Mouse (Mus musculus) adrenal gland, postnatal 4 days (tissue): ENCODE measurements at regions not wholly inside any gene's neighbourhood (a gene's known extent, or its start where the extent isn't known, plus 50 kb on each side); places are given as distances from the start of the nearest gene placed in this dataset.
"Not testable (repeated sequence)": the region's sequence is repeated elsewhere in the genome, so short reads cannot be mapped to it uniquely, and the experiment has no call there.

Source experiments
- DNase-seq, 2 experiments: peaks; one replicate each; pipeline ENCODE4 v3.0.0; 2021 to 2022; ENCODE audit warnings: low spot score in 2 of 2, mixed read lengths in 2 of 2

- DNase-seq = peak in 1 of 2 experiments; percentile 12
Measured at GRCm38 (mm10) chr10:96188168-96188567, 51.8 kb downstream of the Gm5426 start.

GRCm38 (mm10) chr10:96190168-96190987 lies 54.0 kb downstream of the Gm5426 start:
- no peak for DNase-seq

GRCm38 (mm10) chr10:96200932-96201641 lies 64.7 kb downstream of the Gm5426 start:
- DNase-seq = no peak

GRCm38 (mm10) chr10:96201891-96202290 lies 65.5 kb downstream of the Gm5426 start:
- DNase-seq = no peak

- no peak for DNase-seq
Measured at GRCm38 (mm10) chr10:96202871-96203270, 66.5 kb downstream of the Gm5426 start.

GRCm38 (mm10) chr10:96204198-96204597 lies 67.8 kb downstream of the Gm5426 start:
- no peak for DNase-seq

- DNase-seq = no peak
Measured at GRCm38 (mm10) chr10:96209171-96209570, 72.8 kb downstream of the Gm5426 start.

GRCm38 (mm10) chr10:96211189-96211588 lies 74.8 kb downstream of the Gm5426 start:
- no peak for DNase-seq

GRCm38 (mm10) chr10:96213876-96214275 lies 77.5 kb downstream of the Gm5426 start:
- peak; percentile 59 to 78 for DNase-seq

- DNase-seq = no peak
Measured at GRCm38 (mm10) chr10:96214285-96214684, 77.9 kb downstream of the Gm5426 start.

- no peak for DNase-seq
Measured at GRCm38 (mm10) chr10:96214946-96215345, 78.5 kb downstream of the Gm5426 start.

GRCm38 (mm10) chr10:96220731-96221130 lies 84.3 kb downstream of the Gm5426 start:
- no peak for DNase-seq

GRCm38 (mm10) chr10:96230391-96230790 lies 94.0 kb downstream of the Gm5426 start:
- no peak for DNase-seq

- DNase-seq = no peak
Measured at GRCm38 (mm10) chr10:96231309-96231708, 94.9 kb downstream of the Gm5426 start.

GRCm38 (mm10) chr10:96232889-96233288 lies 96.5 kb downstream of the Gm5426 start:
- no peak for DNase-seq

- no peak for DNase-seq
Measured at GRCm38 (mm10) chr10:96234564-96235412, 98.4 kb downstream of the Gm5426 start.

- not testable (repeated sequence) for DNase-seq
Measured at GRCm38 (mm10) chr10:96236031-96236430, 99.6 kb downstream of the Gm5426 start.

GRCm38 (mm10) chr10:96236777-96237373 lies 100.5 kb downstream of the Gm5426 start:
- DNase-seq = no peak

GRCm38 (mm10) chr10:96237572-96238130 lies 101.2 kb downstream of the Gm5426 start:
- no peak for DNase-seq

- no peak for DNase-seq
Measured at GRCm38 (mm10) chr10:96238251-96238650, 101.8 kb downstream of the Gm5426 start.

GRCm38 (mm10) chr10:96238850-96239249 lies 102.4 kb downstream of the Gm5426 start:
- no peak for DNase-seq
